Mouse (Mus musculus) forebrain, embryonic 15.5 days (tissue): ENCODE results near the gene Rwdd3. TPM values are rescaled to one million over a fixed set of nuclear protein-coding genes. Genes with fewer than 3 reads are reported as not detected.

Experiments used
- ATAC-seq: fragments of 200-750 bp; cut with Nextera tagmentation; replicated peaks from 2 replicates; pipeline ENCODE4 v1.8.0; 2017; ENCODE audit warnings: mild to moderate bottlenecking, moderate TSS enrichment, moderate library complexity
- H3K27ac ChIP-seq: fragments of 300-500 bp; sonication (generic); replicated peaks from 2 replicates; pipeline ENCODE4 v1.5.1; 2015; ENCODE audit warnings: mild to moderate bottlenecking, inconsistent platforms
- H3K27me3 ChIP-seq: fragments of 300-500 bp; sonication (generic); 2 replicates; pipeline ENCODE4 v1.6.1; 2015; ENCODE audit warnings: inconsistent platforms
- H3K36me3 ChIP-seq: fragments of 300-500 bp; sonication (generic); 2 replicates; pipeline ENCODE4 v1.6.1; 2015; ENCODE audit warnings: mild to moderate bottlenecking, inconsistent platforms
- H3K4me1 ChIP-seq: fragments of 300-500 bp; sonication (generic); 2 replicates; pipeline ENCODE4 v1.6.1; 2015; ENCODE audit warnings: inconsistent platforms
- H3K4me2 ChIP-seq: fragments of 300-500 bp; sonication (generic); replicated peaks from 2 replicates; pipeline ENCODE4 v1.6.1; 2015; ENCODE audit warnings: mild to moderate bottlenecking, inconsistent platforms
- H3K4me3 ChIP-seq: fragments of 300-500 bp; sonication (generic); 2 replicates; pipeline ENCODE4 v1.5.1; 2015; ENCODE audit warnings: mild to moderate bottlenecking, inconsistent platforms
- H3K9ac ChIP-seq: fragments of 300-500 bp; sonication (generic); replicated peaks from 2 replicates; pipeline ENCODE4 v1.6.1; 2015; ENCODE audit warnings: mild to moderate bottlenecking, inconsistent platforms
- H3K9me3 ChIP-seq: fragments of 300-500 bp; sonication (generic); 2 replicates; pipeline ENCODE4 v1.6.1; 2016; ENCODE audit warnings: inconsistent platforms
- whole genome bisulfite sequencing: fragments of 180-500 bp; shearing (Covaris S2); methylation state at CpG from one replicate; pipeline ENCODE4 v1.1.7; 2015; ENCODE audit warnings: mixed read lengths; 5-methylcytosine and 5-hydroxymethylcytosine counted together
- polyA plus RNA-seq: library from polyadenylated mRNA; unstranded; fragments of >200 nt; fragmentation: Nextera tagmentation; extraction: Ambion mirVana; gene quantifications from 2 replicates; pipeline ENCODE4 v1.2.1, GENCODE M21; 2015

The Rwdd3 gene
- polyA plus RNA-seq, 1 experiment from 2014 or later = 25.3 TPM

DNA sequence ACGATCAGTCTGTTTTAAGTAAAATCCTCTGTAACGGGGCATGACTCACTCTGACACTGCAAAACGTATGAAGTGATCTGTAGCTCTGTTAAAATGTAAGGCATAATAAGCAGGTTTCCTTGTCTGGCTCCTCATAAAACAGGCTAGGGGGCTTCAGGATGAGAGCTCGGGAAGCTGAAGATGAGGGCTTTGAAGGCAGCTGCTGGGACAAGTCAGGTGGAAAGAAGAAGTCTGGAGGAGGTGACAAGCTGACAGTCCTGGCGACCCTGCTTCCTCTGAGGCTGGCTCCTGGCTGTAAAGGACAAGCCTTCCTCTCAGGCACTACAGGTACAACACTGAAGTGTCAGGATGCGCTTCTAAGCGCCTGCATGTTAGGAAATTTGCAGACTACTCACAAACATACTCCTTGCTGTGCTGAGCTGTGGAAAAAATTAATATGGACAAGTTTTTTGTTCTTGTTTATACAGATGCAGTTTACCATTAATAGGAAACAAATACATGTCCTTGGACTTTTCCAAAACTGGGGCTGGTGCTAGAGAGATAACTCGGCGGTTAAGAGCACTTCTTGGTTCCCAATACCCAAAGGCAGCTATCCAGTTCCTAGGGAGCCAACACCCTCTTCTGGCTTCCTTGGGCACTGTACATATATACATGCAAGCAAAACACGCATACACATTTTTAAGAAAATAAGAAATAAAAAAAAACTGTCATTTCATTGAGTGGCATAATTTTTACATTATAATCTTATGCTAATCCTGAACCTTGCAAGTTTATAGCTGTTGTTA is 13.8 kb downstream of the Rwdd3 start:
- H3K27me3 ChIP-seq = no peaks in the 10 kb centered on the region
- H3K9me3 ChIP-seq = no peaks in the 10 kb centered on the region
- H3K27ac ChIP-seq = peak overlapping the region; percentile 64
- H3K4me2 ChIP-seq = peak overlapping the region; percentile 39
- no peak overlapping the region for H3K9ac ChIP-seq
- 54% methylated on average over 10 of the region's 10 CpGs for WGBS
- H3K36me3 ChIP-seq = no peaks in the 10 kb centered on the region
- peaks cover 45% of the 10 kb centered on the region for H3K4me1 ChIP-seq
- H3K4me3 ChIP-seq = peak overlapping the region; percentile 19
- ATAC-seq = no peak

DNA sequence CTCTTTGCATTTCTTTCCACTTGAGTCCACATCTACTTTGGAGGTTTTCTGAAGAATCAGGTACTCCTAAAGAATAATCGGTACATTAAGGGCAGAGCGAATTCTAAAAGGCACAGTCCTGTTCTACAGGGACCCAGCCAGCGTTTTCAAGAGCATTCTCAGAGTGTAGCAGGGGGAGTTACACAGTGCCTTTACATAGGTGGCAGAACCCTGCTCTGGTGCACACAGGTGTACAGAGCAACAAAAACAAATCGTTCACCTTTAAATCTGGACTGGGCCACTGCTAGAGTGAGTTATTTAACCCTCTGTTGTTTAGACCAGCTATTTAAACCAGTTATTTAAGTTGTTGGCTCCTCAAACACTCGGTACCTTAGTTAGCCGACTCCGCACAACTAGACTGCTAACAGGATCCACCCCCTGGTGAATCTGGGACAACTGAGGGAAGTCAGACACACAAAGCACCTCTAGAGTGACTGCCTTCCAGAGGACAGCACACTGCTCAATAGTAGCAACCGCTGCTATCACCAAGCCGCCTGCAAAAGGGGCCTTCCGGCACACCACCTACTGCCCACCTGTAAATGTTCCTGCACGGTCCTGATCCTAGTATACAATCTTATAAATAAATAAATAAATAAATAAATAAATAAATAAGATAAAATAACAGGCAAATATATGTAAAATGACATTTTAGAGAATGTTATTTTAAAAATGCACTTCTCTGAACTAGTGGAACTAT is 14.9 kb downstream of the Rwdd3 start:
- H3K4me3 ChIP-seq = peak overlapping the region; percentile 25
- WGBS = 20% methylated on average over 11 of the region's 11 CpGs

GRCm38 (mm10) chr3:121156043-121156442 is 15.5 kb downstream of the Rwdd3 start:
- H3K4me1 ChIP-seq = peaks cover 45% of the 10 kb centered on the region
- peak overlapping the region; percentile 83 for H3K27ac ChIP-seq
- H3K4me2 ChIP-seq = peak overlapping the region; percentile 39
- H3K9me3 ChIP-seq = no peaks in the 10 kb centered on the region
- no peaks in the 10 kb centered on the region for H3K36me3 ChIP-seq
- peak; percentile 65 for ATAC-seq
- H3K9ac ChIP-seq = 0 out of 2 replicates have a peak overlapping the region, but pooled peaks have one; percentile 10
- no peaks in the 10 kb centered on the region for H3K27me3 ChIP-seq
- peak overlapping the region; percentile 25 for H3K4me3 ChIP-seq
- WGBS = 4% methylated on average over 7 of the region's 7 CpGs

More for the DNA sequence above, 14.9 kb downstream of the Rwdd3 start:
- Histone ChIP-seq H3K9ac (0 out of 2 replicates have a peak overlapping the region, but pooled peaks have one; percentile 10), H3K36me3 (no peaks in the 10 kb centered on the region), H3K4me1 (peaks cover 45% of the 10 kb centered on the region), H3K9me3 (no peaks in the 10 kb centered on the region), H3K27me3 (no peaks in the 10 kb centered on the region), H3K27ac (peak overlapping the region; percentile 83), H3K4me2 (peak overlapping the region; percentile 39)
- ATAC-seq = peak; percentile 63

DNA sequence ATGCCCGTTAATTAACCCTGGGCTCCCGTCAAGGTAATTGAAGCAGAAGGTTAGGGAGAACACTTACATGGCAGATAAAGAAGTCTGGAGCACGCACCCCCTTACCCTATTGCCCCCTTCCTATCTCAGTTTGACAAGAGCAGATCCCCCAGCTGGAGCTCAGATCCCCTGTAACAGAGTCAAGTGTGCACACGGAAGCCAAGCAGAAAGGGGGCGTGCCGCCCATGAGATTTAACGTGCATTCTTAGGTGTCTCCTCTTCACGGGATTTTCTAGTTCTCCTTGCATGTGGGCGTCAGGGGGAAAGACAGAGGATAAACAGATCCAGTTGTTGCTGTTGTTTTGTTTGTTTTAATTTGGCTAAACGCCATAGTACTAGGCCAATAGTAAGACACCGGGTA is 37.6 kb downstream of the Rwdd3 start:
- Histone ChIP-seq H3K9me3 (no peaks in the 10 kb centered on the region), H3K27ac (no peak overlapping the region; the same call in 1 of the 2 replicates), H3K4me3 (no peak overlapping the region), H3K4me1 (peaks cover 10% of the 10 kb centered on the region; the same call in 1 of the 2 replicates), H3K9ac (no peak overlapping the region), H3K27me3 (no peaks in the 10 kb centered on the region), H3K36me3 (no peaks in the 10 kb centered on the region), H3K4me2 (0 out of 2 replicates have a peak overlapping the region, but pooled peaks have one; percentile 1)
- peak; percentile 57 for ATAC-seq
- WGBS = 48% methylated on average over 11 of the region's 11 CpGs

DNA sequence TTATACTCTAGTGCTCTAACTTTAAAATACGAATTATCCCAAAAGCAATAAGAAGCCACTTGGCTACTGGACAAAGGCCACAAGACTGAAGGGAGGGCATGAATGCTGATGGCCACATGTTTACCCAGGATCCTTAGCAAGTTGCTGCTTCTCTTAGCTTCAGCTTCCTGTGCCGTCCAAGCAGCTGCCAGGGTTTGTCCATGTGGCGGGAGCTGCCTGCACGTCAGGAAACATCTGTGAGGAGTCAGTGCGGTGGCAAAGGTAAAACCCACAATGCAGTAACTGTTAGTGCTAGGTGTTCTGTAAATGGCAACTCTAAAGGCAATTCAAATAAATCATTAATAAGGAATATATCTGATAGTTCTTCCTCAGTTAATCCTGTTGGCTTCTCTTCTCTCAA is 38.5 kb downstream of the Rwdd3 start:
- H3K27ac ChIP-seq = no peak overlapping the region
- H3K4me3 ChIP-seq = no peak overlapping the region
- H3K27me3 ChIP-seq = no peaks in the 10 kb centered on the region
- no peak overlapping the region for H3K4me2 ChIP-seq
- H3K9me3 ChIP-seq = no peaks in the 10 kb centered on the region
- no peaks in the 10 kb centered on the region for H3K36me3 ChIP-seq
- peaks cover 10% of the 10 kb centered on the region; the same call in 1 of the 2 replicates for H3K4me1 ChIP-seq
- WGBS = 87% methylated on average over 5 of the region's 5 CpGs
- no peak overlapping the region for H3K9ac ChIP-seq
- ATAC-seq = no peak

GRCm38 (mm10) chr3:121127171-121127570 is 44.3 kb downstream of the Rwdd3 start:
- H3K27ac ChIP-seq = no peak overlapping the region
- H3K27me3 ChIP-seq = no peaks in the 10 kb centered on the region
- ATAC-seq = no peak
- H3K9me3 ChIP-seq = no peaks in the 10 kb centered on the region
- no peaks in the 10 kb centered on the region for H3K4me1 ChIP-seq
- H3K4me2 ChIP-seq = no peak overlapping the region
- WGBS = 93% methylated on average over 2 of the region's 2 CpGs
- no peaks in the 10 kb centered on the region for H3K36me3 ChIP-seq
- no peak overlapping the region for H3K4me3 ChIP-seq
- no peak overlapping the region for H3K9ac ChIP-seq

DNA sequence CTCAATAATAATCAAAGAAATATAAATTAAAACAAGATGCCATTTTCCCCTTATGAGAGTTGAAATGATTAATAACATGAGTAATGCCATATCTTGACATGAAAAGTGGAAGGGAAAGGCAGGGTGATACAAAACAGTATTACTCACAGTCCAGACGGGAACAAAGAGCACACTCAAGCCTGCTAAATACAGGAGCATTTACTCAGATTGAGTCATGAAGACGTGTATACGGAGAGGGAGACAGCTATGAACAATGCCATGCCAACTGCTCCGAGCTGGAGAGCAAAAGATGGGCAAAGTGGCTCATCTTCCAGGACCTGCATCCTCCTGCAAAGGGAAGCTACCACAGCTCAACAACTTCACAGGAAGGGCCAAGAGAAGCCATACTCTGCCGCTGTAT is 45.0 kb downstream of the Rwdd3 start:
- ATAC-seq = no peak
- Histone ChIP-seq H3K36me3 (no peaks in the 10 kb centered on the region), H3K9me3 (no peaks in the 10 kb centered on the region), H3K4me2 (no peak overlapping the region), H3K27ac (no peak overlapping the region), H3K9ac (no peak overlapping the region), H3K4me1 (no peaks in the 10 kb centered on the region), H3K4me3 (no peak overlapping the region), H3K27me3 (no peaks in the 10 kb centered on the region)
- WGBS = 53% methylated on average over 5 of the region's 5 CpGs

GRCm38 (mm10) chr3:121121072-121121471 is 50.4 kb downstream of the Rwdd3 start:
- no peak for ATAC-seq
- 50% methylated on average over 5 of the region's 5 CpGs for WGBS
- Histone ChIP-seq H3K9me3 (no peaks in the 10 kb centered on the region), H3K4me1 (0 out of 2 replicates have a peak, but pooled peaks cover under 1% of the 10 kb centered on the region), H3K36me3 (no peaks in the 10 kb centered on the region), H3K4me2 (no peak overlapping the region), H3K9ac (no peak overlapping the region), H3K27me3 (no peaks in the 10 kb centered on the region), H3K27ac (no peak overlapping the region), H3K4me3 (no peak overlapping the region)

DNA sequence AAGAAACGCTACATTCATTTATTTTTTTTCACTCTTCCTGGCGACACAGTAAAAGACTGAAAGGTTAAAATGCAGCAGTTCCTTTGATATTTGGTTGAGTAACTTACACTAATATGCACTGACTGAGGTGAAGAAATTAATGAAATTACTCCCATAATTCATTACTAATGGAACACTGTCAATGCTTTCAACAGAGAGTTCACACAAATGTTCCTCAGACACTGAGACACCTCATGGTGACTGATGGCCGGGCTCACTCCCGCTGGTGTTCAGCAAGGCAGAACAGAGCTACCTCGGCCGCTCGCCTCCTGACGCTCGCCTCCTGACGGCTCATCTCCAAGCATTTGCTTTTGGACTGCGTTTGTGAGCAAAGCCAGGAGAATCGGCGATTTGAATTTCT is 54.9 kb downstream of the Rwdd3 start:
- 76% methylated on average over 13 of the region's 13 CpGs for WGBS
- Histone ChIP-seq H3K4me1 (0 out of 2 replicates have a peak, but pooled peaks cover 2% of the 10 kb centered on the region), H3K4me2 (no peak overlapping the region), H3K9me3 (0 out of 2 replicates have a peak, but pooled peaks cover 4% of the 10 kb centered on the region), H3K27ac (no peak overlapping the region; the same call in 1 of the 2 replicates), H3K27me3 (no peaks in the 10 kb centered on the region), H3K9ac (no peak overlapping the region), H3K4me3 (no peak overlapping the region), H3K36me3 (no peaks in the 10 kb centered on the region)
- ATAC-seq = no peak

DNA sequence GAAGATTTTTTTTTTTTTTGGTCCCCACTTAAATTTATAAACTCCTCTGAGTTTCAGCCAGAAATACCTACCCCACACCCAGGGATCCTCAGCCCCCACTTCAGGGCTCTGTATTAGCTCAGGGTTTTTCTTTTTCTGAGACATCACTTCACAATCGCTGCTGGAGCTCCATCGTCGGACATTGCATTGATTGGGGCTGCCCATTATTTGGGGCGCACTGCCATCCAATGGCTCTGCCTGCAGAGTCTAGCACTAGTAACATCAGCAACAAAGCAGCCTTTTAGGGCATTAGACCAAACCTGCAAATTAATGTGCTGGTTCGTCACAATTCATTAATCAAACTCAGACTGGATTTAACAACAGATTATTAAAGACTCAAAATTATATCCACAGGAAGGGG is 55.4 kb downstream of the Rwdd3 start:
- Histone ChIP-seq H3K9me3 (0 out of 2 replicates have a peak, but pooled peaks cover 4% of the 10 kb centered on the region), H3K4me3 (no peak overlapping the region), H3K27ac (no peak overlapping the region), H3K4me1 (0 out of 2 replicates have a peak, but pooled peaks cover 2% of the 10 kb centered on the region), H3K36me3 (no peaks in the 10 kb centered on the region), H3K4me2 (no peak overlapping the region), H3K27me3 (no peaks in the 10 kb centered on the region), H3K9ac (no peak overlapping the region)
- 32% methylated on average over 5 of the region's 5 CpGs for WGBS
- ATAC-seq = no peak

GRCm38 (mm10) chr3:121111068-121111467 is 60.4 kb downstream of the Rwdd3 start:
- no peak overlapping the region for H3K9ac ChIP-seq
- H3K9me3 ChIP-seq = 0 out of 2 replicates have a peak, but pooled peaks cover 4% of the 10 kb centered on the region
- ATAC-seq = no peak
- 0 out of 2 replicates have a peak, but pooled peaks cover 2% of the 10 kb centered on the region for H3K4me1 ChIP-seq
- H3K4me3 ChIP-seq = no peak overlapping the region
- no peaks in the 10 kb centered on the region for H3K27me3 ChIP-seq
- WGBS = 91% methylated on average over 8 of the region's 8 CpGs
- H3K27ac ChIP-seq = no peak overlapping the region
- no peak overlapping the region for H3K4me2 ChIP-seq
- H3K36me3 ChIP-seq = no peaks in the 10 kb centered on the region

GRCm38 (mm10) chr3:121110430-121110829 is 61.1 kb downstream of the Rwdd3 start:
- Histone ChIP-seq H3K27ac (no peak overlapping the region), H3K4me2 (no peak overlapping the region), H3K4me1 (no peaks in the 10 kb centered on the region), H3K36me3 (no peaks in the 10 kb centered on the region), H3K27me3 (no peaks in the 10 kb centered on the region), H3K9me3 (0 out of 2 replicates have a peak, but pooled peaks cover 4% of the 10 kb centered on the region), H3K9ac (no peak overlapping the region), H3K4me3 (no peak overlapping the region)
- ATAC-seq = no peak
- 44% methylated on average over 7 of the region's 7 CpGs for WGBS
